Mouse (Mus musculus) brain, embryonic 14.5 days (tissue): ENCODE data around the gene Bst1.

ENCODE experiments used
- CTCF ChIP-seq: fragments of 200-500 bp; IDR thresholded peaks from 2 replicates; pipeline ENCODE4 v1.5.1; 2012; ENCODE audit warnings: inconsistent platforms, mild to moderate bottlenecking, moderate library complexity, borderline replicate concordance; ENCODE audit not compliant: insufficient read depth, insufficient read length; ENCODE audit errors: extremely low read depth
- POLR2A ChIP-seq: fragments of 200-500 bp; IDR thresholded peaks from 2 replicates; pipeline ENCODE4 v1.6.1; 2012; ENCODE audit warnings: mild to moderate bottlenecking, inconsistent platforms, borderline replicate concordance; ENCODE audit not compliant: poor library complexity, insufficient read depth, insufficient read length, severe bottlenecking; ENCODE audit errors: extremely low read depth

DNA sequence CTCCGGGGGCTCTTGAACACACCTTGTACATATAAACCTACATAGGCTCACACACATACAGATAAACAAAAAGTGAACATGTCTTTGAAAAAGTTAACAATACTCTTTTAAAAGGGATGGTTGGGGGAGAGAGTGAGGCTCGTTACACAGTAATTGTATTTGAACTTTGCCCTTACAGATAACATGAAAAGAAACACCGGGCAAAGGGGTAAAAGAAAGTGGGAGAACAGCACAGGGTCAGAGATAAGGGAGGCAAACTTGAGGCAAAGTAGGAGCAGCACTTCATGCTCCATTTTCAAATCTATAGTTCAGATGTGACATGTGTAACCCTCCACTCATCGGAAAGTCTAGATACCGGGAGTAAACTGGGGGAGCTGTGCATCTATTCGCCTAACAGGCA, 45.0 kb downstream of the Bst1 start:
- no peak for TF ChIP-seq CTCF
- no peak for TF ChIP-seq POLR2A
